Mouse (Mus musculus) cerebellum, adult 18-20 months (tissue): ENCODE measurements around the gene Abcb9.
A peak's percentile ranks its signal among the peaks of the same experiment; 100 is the strongest.

Experiments used
- DNase-seq, 2 experiments: peaks; one replicate each; pipeline ENCODE4 v3.0.0; 2021

Abcb9 gene

DNA sequence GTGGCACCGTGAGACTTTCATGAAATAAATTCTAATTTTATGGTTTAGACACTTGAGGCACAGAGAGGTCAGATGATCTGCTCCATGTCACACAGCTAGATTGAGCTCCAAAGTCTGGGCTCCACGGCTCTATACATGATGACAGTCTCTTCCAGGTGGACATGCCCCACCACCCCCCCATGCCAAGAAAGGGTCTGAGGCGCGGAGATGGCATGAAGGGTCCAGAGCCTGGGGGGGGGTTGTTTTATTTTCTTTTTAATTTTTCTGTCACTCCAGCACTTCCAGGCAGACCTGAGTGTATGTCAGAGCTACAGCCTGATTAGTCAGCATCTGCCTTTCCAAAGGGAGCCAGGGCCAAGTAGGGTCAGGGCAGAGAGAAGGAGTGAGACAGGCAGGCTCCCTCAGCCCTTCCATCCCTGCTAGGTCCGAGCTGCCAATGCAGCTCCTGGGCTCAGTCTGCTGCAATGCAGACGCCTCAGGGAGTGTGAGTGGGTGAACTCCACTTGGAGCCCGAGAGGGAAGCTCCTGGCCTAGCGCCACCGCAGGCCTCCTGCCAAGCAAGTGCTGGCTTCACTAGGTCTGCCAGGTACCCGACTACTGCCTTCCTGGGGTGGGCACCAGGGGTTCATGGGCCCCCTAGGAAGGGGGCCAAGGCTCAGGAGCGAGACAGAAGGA is 2.3 kb downstream of the Abcb9 start:
- DNase-seq, result peak; percentile 79 to 85

DNA sequence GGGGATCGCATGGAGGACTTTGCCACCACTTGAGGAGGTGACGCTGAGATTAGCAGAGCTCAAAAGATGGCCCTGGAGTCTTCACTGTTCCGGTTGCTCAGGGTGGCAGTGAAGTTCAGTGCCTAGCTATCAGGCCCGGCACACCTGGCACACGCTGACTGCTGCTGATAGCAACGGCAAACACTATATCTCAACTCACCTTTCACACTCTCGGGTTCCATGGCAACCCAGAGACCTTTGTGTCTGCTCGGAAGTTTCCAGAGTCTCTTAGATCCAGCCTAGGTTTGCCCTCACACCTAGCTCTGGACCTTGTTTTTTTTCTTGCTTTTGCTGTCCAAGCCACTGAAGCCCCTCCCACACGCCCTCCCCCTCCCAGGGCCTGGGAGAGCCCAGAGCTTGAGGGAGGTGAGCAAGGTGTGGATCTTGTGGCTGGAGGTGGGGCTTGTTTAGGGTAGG is 3.6 kb downstream of the Abcb9 start:
- no peak for DNase-seq

DNA sequence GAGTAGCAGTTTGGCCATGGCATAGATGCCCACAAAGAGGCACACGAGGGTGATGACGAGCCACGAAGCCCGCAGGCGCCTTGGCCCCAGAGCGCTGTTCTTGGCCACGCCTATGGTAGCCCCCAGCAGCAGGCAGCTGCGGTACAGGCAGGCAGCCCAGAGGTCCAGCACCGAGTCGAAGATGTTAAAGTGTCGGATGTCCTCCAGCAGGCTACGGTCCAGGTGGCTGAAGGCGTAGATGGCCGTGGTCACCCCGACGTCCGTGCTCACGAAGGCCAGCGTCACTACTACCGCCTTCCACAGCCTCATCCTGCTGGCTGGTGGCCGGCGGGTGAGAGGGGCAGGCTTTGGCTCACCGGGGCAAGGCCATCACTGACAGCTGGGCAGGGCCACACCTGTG is 5.7 kb downstream of the Abcb9 start:
- DNase-seq, result no peak

DNA sequence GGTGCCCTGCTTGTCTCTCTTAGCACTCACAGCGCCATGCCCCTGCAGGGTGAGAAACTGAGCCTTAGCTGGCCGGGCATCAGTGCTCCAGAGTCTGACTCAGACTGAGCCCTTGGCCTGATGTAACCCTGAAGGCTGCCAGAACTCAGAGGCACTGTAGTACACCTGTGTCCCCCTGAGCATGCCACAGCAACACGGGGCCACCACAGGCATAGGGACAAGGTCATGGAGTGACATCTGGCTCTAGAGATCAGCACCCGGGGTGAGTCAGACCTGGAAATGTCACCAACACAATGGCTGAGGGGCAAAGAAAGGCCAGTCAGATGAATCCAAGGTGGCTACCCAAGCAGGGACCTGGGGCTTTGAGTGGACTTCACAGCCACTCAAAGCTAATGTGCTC is 8.7 kb downstream of the Abcb9 start:
- no peak for DNase-seq

DNA sequence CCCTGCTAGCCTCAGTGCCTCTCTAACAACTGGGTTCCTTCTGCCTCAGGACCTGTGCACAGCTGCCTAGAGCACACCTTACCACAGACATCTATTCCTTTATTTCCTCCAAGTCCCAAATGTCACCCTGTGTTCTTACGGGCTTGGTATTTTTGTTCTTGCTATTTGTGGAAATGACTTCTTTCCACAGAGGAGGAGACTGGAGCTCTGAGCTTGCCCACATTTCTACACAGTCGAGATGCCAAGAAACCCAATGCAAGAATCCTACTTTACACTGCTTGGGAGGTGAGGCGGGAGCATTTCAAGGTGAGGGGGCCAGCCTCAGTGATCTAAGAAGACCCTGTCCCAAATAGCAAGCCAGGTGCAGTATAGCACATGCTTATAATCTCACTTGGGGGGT is 10.1 kb downstream of the Abcb9 start:
- no peak for DNase-seq

DNA sequence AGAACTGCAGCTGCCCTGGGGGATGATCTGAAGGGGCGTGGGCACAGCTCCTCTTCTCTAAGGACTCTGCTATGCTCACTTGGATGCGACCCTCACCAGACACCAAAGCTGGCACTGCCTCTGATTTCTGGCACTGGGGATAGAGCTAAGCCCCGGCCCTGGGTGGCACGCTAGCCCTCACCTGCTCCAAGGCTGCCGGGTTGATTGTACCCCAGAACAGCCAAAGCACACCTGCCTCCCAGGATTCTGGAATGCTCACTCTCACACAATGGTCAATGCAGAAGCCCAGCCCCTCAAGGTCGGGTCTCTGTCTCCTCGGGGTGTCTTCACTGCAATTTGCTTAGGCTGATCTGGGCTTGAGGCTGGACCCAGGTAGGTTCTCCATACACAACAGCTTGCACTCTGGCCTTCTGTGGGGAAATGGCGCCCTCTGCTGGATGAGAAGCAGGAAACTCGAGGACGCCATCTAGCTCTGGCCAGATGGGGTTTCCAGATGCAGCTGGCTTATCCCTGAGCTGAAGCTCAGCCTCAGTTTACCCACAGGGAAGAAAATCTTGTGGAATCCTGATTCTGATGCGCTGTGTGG is 10.9 kb downstream of the Abcb9 start:
- DNase-seq, result peak; percentile 85 to 91

DNA sequence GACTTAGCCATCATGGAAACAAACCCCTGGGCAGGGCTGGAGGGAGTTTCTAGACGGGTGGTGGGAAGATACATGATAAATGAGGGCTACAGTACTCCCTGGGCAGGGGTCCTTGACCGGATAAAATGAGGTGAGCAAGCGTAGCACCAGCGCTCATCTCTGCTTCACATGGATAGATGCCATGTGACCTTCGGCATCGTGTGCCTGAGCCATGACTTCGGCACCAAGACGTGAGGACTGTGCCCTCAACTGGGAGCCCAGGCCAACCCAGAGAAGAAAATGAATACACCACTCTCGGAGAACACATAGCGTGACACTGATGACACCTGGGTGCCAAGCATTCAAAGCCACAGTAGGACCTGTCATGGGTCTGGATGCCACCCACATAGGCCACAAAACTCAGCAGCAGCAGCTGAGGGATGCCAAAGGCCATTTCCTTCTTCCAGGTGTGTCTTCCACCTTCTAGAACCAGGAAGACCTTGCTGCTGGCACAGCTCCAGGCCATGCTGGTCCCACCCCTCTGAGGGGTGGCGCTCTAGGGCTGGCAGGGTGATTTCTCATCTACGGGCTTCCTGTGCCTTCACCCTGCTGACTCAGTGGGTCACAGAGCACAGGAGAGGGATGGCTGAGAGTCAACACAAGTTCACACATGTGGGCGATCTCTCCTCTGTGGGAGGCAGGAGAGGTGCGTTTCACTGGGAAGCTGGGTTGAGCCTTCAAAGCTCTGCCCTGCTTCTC is 11.6 kb downstream of the Abcb9 start:
- DNase-seq, result no peak

DNA sequence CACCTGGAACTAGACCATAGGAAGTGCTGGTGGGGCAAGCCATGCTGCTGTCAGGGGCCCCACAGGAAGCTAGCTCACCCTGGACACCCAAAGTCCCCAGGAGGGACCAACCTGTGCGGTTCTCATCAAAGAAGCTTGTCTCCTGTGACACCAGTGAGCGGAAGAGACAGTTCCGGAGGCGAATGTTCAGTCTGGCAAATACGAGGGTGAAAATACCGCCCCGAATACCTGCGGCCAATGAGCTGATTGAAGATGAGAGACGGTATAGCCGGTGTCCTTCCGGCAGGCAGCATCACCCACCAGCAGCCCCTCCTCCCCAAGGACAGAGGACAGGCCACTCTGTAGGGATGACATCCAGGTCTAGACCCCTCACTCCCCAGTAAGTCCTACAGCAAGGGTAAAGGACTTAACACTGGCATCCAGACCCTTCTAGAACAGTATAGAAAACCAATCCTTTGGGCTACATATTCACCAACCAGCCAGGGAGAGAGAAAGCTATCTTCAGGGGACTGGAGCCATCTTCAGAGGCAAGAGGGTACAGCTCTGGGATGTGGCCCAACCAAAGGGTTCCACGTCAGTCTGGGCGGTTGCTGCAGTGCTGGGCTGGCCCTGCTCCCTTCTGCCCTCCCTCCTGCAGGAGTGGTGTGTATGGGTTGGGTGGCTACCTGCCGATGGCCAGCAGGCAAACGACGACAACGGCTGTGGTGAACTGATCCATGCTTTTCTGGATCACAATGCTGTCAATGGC is 12.5 kb downstream of the Abcb9 start:
- no peak for DNase-seq

DNA sequence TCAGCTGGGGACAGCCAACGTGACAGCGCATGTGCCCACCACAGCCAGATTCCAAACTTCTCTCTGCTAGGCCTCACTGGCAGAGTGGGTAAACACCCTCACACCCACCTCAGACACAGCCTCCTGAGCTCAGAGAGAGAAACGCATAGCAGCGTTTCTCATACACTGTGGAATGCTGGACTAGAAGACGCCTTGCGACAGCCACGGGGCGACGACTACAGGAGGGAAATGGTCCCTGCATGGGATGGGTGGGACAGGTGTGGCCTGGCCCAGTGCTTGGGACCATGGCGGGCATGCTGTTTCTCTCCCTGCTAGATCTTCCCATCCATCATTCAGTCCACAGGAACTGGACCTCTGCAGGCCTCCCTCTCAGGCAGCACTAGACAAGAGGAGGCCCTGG is 13.2 kb downstream of the Abcb9 start:
- no peak for DNase-seq

DNA sequence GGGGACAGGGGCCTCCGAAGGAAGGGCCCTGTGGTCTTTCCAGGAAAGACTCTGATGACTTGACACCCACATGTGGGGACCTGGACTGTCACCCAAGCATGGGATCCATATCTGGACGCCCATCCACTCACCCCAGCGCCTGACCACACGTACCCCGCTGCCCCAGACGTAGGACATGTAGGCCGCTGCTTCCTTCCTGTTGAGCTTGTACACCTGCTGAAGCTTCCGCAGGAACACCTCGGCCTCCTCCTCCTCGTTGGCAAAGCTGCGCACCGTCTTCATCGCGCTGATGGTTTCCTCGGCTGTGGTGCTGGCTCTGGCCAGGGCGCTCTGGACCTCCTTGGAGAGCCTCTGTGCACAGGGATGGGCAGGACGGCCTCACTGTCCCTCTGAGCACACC is 15.7 kb downstream of the Abcb9 start:
- no peak for DNase-seq

DNA sequence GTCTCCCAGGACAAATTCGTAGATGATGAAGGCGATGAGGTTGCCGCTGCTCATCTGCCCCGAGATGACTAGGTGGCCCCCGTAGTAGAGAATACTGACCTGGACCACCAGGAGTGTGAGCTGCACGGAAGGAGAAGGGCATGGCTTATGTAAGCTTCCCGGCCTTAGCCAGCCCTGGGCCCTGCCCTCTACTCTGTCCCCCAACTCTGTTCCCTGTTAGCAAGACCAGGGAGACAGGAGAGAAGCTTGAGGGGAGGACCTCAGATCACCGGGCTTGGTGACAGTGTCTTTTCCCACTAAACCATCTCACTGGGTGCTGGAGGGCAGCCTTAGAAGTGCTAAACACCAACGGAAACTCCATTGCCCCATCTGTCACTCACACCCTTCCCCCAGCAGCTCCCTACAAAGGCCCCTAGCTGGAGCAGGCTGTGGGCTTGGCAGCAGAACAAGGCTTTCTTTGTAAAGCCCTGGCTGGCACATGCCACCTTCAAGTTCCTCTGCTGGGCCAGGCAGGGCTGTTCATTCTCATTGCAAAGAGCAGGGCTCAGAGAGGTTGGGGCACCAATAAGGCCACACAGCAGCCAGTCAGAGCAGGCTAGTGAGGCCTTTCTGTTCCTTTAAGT is 16.7 kb downstream of the Abcb9 start:
- peak; percentile 39 to 53 for DNase-seq

DNA sequence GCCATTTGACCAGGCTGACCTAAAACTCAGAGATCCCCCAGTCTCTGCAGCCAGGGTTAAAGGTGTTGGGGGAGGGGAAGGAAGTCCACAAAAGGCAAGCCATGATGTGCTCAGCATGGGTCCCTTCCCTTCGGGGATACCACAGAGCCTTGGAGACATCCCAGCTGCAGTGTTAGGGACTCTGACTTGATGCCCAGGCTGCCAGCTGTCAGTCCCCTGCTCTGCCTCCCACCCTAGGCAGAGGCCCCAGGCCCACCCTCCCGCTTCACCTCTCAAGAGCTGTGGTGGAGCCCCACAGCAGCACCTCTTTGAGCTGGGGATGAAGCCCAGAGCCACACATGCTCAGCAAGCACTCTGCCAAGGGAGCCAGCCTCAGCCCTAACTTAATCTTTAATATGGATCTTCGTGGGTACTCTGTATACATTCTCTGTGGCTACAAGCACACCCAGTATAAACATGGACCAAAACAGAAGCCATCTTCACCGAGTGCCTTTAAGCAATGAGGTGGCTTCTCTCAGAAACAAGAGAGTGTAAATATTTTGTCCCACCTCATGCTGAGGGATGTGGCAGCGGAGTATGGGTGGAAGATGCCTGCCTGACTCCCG is 17.6 kb downstream of the Abcb9 start:
- DNase-seq, result no peak

DNA sequence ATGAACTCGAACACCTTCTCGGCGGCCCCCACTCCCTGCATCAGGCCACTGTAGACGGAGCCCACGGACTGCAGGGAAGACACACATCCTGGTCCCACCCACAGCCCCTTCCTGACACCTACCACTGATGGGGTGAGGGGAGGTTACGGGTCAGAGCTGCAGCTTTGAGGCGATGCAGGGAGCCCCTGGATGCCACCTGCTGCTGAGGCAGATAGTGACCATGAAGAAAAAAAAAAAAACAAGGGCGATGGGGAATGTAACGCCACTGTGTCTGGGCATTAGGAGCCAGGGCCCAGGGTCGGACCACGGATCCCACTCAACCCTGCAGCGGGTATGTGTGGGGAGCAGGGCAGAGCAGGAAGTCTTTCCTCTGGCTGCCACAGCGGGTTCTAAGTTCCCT is 18.4 kb downstream of the Abcb9 start:
- no peak for DNase-seq

DNA sequence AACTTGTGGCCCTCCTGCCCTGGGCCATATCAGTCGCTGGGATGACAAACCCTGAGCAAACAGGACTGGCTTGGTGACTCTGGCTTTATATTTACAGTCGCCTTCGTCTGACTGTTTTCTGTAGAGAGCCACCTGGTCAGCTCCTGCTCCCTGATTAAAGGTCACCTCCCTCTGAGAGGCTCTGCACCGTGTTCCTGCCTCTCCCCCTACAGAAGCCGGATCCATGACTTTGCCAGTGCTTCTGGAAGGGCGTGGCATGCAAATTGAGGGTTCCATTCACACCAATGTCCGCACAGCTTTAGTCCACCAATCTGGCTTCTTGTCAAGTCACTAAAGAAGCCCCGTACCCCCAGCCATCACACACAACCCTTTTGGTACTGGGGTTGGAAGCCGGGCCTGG is 19.0 kb downstream of the Abcb9 start:
- no peak for DNase-seq

DNA sequence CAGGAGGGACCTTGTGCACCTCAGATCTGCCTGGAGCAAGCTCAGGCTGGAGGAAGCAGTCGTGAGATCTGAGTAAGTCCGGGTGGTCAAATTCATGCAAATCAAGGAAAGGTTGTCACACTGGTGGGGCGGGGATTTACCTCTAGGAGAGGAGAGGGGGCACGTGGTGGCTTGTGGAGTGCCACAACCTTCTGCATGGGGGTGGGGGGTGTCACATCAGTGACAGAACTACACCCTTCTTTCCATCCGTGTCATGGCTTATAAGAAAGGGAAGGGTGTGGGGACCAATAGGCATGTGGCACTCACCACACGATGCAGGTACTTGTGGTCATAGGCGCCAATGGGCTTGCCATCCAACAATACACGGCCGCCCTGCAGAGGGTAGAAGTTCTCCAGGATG is 19.9 kb downstream of the Abcb9 start:
- DNase-seq, result no peak

DNA sequence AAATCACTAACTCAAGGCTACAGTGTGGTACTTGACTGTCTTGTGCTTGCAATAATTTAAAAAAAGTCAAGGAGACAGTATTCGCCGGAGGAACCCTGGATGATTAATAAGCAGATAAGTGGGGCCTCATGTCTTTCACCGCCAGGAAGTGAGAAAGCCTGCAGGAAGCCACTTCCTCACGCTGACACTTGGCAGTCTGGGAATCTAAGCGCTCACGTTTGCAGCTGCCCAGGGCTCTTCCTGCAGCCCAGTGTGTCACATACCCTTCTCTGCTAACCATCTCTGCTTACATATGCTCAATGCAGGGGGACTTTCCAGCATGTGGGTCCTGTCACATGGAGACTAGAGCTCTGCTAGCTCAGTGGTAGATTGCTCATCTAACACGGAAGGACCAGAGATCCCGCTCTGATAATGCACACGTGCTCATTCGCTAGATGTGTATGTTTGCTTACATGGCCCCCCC is 20.7 kb downstream of the Abcb9 start:
- DNase-seq, result no peak

DNA sequence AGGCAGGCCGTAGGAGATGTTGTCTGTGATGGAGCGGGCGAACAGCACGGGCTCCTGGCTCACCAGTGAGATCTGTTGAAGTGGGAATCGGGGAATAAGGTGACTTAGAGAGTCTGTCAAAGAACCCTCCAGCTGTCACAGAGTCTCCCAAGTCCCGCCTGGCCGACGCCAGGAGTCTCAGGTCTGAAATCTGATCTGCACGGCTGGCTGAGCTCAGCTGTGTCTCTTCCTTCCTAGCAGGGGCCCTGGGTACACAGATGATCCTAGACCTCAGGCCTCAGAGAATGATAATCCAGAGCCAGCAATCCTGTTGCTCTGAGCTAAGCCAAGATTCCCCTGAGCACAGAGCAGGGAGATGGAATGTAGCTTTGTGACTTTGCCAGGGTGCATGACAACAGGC is 21.9 kb downstream of the Abcb9 start:
- no peak for DNase-seq

DNA sequence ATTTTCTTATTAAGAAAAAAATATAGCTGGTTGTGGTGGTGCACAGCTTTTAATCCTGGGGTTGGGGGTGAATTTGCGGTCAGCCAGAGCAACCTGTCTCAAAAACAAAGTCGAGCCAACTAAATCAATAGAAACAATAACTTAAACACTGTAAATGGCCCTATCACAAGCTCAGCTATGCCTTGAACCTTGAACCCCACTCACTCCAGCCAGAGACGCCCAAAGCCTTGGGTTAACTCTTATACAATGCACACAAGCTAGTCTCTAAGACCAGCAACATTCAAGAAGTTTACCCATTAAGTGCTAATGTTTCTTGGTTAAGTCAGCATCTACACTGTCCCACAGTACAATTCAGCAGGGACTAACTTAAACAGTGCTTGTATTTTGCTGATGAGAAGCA is 25.9 kb downstream of the Abcb9 start:
- no peak for DNase-seq

DNA sequence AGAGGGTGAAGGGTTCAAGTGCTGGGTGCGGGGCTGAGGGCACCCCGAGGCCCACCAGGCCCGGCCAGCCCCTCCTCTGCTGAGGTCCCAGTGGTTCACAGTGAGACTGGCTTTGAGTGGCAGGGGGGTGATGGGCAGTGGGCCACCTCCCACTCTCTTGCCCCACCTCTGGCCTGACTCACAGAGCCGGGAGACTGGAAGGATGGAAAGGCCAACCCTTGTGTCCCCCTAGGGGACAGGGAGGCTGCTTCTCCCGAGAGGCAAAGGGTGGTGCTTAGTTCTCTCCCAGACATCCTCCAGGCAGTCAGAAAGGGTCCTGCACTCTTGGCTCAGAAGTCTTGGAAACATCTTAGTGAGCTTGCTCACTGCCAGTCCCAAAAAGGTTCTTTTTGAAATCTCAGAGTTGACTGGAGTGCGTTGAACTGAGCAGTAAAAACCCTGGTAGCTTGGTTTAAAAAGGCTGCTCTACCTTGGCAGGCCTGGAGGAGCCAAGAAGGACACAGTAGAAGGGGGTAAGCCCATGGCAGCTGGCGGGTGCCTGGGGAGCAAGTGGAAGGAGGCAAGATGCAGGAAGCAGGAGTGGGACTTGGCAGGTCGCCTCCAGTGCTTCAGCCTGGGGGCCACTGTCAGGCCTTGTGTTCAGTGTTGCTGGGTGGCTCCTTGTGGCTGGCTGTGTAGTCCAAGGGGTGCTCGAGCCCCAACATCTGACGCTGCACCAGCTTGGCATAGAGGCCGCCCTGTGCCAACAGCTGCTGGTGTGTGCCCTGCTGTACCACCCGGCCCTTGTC is 33.4 kb downstream of the Abcb9 start:
- no peak for DNase-seq

DNA sequence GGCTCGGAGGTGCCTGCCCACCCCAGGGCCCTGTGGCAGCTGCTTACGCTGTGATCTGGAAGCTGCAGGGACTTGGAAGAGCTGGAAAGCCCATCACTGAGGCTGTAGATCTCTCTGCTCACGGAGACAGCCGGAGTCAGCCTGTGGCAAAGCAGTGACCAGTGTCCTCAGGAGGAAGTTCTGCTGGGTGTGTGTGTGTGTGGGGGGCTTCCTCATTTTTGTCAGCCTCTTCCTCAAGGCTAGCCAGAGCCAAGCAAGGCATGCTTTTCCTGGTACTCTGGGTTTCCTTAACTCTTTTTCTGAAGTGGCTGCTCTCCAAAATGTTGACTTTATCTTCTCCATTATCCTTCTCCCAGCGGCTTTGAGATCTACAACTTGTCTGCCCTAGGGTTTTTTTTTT is 35.9 kb downstream of the Abcb9 start:
- no peak for DNase-seq

DNA sequence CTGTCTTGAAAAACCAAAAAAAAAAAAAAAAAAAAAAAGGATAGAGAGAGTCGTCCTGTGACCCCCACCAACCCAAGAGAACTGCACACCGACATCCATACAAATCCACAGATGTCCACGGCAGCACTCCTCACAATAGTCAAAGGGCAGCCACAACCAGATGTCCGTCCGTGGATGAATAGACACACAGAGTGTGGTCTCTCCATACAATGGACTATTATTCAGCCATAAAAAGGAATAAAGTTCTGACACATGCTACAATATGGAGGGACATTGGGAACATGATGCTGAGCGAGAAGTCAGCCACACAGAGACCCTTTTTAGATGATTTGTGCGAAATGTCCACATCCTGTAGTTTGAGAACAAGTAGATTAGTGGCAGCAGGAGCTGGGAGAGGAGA is 36.8 kb downstream of the Abcb9 start:
- no peak for DNase-seq

DNA sequence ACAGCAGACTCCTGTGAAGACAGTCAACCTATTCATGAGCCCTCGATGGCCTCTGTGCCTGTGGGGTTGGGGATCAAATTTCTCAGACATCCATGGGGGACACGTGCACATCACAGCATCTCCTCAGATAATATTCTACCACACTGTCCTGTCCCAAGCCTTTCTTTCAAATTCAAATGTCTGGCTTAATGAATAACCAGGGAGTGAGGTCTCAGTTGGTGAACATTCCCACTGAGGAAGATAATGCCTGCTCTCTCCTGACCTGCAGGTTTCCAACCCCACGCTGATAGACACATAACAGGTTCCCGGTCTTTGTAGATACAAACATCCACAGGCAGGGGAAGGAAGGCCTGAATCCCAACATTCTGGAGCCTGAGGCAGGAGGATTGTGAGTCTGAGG is 38.6 kb downstream of the Abcb9 start:
- DNase-seq, result no peak
